Mouse (Mus musculus) CD4-positive, CD25-positive, alpha-beta regulatory T cell, adult 2 months (primary cell): ENCODE measurements around the gene Tada1.

ENCODE experiments used
- DNase-seq: peaks from one replicate; pipeline ENCODE4 v3.0.0-alpha.2; 2012; ENCODE audit warnings: low read depth, low spot score

Tada1 gene

GRCm38 (mm10) chr1:166379013-166379629 is at the start of gene Tada1:
Tada1 (plus strand) TSS chr1:166379097.
- DNase-seq = peak; percentile 97

DNA sequence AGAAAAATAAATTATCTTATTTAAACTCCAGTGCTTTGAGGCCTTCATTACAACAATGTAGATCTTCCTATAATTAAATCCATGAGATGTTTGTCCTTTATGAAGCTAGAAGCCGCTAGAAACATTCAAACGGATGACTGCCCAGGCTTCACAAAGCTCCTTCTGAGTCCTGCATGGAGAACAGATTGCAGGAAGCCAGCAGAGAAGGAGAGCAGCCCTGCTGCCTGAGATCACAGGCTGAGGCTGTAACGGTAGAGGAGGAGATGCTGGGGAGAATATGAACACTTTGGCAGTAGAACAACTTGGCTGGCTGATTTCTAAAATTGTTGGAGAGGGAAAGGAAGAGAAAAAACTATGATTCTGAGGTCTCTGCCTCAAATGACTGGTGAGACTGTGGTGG is 48.1 kb upstream of the Tada1 start:
- no peak for DNase-seq

GRCm38 (mm10) chr1:166339110-166339509 is 39.8 kb upstream of the Tada1 start:
- DNase-seq = no peak

- no peak for DNase-seq
Measured at GRCm38 (mm10) chr1:166342060-166342459, 36.8 kb upstream of the Tada1 start.

DNA sequence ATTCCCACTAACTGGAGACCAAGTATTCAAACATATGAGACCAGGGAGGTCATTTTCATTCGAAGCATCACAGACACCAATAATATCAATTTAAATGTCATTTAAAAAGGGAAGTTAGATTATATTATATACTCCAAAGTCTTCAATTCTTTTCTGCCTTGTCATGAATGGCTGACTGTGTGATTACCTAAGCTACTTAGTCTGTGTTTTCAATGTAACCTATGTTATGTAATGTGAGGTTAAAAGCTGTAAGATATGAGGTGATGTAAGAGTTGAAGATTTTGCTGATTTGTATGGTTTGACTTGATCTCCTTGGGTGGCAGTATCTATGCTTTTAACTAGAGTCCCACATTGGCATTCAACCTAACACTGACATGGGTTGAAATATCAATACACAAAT is 36.4 kb upstream of the Tada1 start:
- no peak for DNase-seq

DNA sequence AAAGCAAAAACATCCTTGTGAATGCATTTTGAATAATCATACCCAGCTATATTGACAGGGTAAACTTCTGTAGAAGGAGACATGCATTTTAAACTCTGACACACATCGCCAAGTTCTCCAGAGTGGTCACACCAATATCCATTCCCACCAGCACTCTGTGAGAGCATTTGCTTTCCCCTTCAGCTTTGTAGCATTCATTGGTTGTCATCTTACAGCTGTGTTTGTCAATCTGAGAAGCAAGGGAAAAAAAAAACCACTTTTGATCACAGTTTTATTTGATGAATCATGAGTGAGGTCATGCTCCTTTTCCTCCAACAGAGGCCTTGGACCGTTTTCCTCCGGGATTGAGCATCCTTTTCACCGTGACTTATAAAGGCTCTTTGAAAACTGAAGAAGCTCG is 35.3 kb upstream of the Tada1 start:
- no peak for DNase-seq

DNA sequence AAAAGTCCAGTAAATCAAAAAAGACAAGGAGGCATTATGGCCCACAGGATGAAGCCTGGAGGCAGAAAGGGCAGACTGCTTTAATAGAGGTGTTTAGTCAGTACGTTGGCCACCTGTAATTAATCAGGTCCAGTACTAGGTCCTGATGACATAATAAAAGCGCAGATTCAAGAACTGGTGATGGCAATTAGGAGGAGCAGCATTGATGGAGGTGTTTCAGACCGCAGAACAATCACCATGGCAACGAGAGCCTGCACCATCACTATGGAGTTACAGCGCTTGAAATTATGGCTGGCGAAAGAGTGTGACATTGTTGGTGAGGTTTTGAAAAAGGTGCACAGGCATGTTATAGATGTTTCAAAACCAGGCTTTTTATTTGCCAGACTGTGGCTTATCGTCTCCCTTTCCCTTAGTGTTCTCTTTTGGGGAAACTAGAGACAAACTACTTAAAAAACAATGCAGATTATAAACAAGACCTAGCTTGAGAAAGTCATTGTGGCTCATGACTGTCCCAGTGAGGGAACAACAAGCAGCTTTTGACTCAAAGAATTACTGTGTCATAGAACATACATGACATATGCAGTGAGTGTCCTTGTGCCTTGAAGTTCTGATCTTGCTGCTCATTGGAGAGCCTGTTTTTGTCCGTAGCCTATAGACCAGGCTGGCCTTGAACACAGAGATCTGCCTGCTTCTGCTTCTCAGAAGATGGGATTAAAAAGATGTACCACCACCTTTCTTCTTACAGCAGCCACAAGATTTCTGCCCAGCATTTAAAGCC is 34.4 kb upstream of the Tada1 start:
- no peak for DNase-seq

DNA sequence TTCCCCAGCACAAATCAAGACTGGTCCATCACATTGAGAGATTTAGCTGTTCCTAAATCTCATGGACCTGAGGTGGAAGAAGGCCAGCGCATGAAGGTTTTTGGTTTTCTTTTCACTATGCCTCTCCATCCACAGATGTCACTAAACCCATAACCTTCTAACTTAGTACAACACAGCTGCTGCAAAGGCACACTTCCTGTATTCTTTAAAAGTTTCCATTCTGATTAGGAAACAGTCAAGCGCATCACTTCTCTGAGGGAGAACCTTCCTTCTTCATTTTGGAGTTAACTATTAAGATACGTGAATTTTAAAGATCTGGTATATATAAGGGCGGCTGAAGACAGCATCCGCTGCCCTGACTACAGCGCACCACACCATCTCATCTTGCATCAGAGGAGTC is 33.3 kb upstream of the Tada1 start:
- no peak for DNase-seq

DNA sequence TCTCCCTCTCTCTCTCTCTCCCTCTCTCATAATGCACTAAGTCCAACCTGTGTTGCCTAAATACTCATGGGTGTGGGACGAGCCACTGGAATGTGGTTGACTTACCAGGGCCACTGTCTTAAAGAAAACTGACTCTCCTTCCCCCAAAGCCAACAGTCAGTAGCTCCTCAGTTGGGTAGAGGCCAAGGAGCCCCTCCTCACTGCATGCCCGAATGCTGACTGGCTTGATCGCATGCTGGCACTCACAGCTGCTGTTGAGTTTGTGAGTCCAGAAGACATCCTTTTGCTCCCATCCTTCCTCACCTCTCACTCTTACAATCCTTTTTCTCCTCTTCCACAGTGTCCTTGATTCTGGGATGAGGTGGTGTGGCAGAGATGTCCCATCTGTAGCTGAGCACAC is 32.0 kb upstream of the Tada1 start:
- no peak for DNase-seq

- no peak for DNase-seq
Measured at GRCm38 (mm10) chr1:166349341-166349740, 29.6 kb upstream of the Tada1 start.

DNA sequence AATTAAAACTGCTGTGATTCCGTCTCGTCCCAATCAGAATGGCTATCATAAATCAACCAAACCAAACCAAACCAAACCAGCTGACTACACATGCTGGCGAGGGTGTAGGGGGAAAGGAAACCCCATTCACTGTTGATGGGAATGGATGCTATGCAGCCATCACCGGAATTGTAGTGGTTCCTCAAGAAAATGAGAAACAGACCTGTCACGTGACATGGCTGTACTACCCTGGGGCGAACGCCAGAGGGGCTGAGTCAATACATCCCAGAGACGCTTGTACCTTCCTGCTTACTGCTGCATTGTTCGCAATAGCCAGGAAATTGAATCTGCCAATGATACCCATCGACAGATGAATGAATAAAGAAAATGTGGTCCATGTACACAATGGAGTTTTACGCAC is 29.1 kb upstream of the Tada1 start:
- DNase-seq = no peak

DNA sequence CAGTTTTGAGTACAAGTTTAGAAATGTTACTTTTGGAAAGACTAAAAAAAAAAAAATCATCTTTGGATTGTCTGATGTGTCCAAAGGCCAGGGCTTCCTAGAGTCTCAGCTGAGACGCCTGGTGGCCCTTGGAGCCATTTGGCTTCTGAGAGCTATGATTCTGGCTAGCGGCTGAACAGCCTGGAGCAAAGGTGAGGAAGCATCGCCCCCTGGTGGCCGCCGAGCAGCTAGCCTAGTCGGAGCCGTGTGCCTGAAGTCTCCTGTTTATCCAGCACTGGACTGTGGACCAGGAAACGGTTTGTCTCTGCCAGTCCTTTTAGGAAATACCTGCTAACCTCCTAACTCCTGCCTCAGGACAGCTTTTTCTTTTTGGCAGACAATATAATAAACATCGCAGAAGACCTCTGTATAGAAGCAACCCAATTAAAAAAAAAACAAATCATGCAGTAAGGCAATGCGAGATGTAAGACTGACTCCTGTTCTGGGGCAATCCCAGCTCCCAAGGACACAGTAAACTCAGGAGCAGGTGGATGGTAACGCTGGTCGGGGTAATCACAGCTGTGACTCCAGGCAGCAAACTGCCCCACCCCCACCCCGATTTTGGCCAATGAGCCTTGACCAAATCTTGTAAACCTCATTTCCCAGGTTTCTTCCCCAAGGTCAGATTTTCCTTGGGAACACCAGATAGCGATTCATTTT is 18.6 kb upstream of the Tada1 start:
- DNase-seq = peak; percentile 89

- DNase-seq = no peak
Measured at GRCm38 (mm10) chr1:166360896-166361295, 18.0 kb upstream of the Tada1 start.

DNA sequence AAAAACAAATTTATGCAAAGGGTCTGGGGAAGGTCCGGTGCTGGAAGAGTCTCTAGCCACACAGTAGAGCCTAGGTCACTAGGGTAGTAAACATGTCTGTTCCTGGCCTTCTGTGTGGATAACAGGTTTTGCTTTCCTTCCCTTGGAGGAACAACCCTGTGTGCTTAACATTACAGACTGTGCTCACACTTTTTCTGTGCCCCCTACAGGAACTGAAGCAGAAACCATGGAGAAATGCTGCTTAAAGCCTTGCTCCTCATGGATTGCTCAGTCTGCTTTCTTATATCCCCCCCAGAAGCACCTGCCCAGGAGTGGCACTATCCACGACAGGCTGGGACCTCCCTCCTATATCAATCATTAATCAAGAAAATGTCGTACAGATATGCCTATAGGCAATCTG is 17.1 kb upstream of the Tada1 start:
- no peak for DNase-seq

DNA sequence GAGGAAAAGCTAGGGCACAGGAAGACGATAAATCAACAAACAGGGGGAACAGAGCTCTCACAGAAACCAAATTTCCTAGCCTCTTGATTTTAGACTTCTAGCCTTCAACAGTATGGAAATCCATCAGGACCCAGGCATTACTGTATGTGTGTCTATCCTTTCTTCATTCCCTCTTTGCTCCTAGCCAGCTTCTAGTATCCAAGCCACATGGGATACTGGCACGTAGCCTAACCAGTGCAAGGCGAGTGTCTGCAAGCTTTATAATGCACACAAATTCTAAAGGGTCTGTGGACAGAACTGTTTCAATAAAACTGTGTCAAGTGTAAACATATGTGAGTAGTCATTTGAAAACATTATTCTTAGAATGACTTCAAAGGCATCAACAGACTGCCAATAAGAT is 16.2 kb upstream of the Tada1 start:
- no peak for DNase-seq

GRCm38 (mm10) chr1:166363122-166363521 is 15.8 kb upstream of the Tada1 start:
- DNase-seq = no peak

GRCm38 (mm10) chr1:166377171-166377570 is 1.7 kb upstream of the Tada1 start:
- no peak for DNase-seq

- no peak for DNase-seq
Measured at GRCm38 (mm10) chr1:166378431-166379012, 375 bp upstream of the Tada1 start.

DNA sequence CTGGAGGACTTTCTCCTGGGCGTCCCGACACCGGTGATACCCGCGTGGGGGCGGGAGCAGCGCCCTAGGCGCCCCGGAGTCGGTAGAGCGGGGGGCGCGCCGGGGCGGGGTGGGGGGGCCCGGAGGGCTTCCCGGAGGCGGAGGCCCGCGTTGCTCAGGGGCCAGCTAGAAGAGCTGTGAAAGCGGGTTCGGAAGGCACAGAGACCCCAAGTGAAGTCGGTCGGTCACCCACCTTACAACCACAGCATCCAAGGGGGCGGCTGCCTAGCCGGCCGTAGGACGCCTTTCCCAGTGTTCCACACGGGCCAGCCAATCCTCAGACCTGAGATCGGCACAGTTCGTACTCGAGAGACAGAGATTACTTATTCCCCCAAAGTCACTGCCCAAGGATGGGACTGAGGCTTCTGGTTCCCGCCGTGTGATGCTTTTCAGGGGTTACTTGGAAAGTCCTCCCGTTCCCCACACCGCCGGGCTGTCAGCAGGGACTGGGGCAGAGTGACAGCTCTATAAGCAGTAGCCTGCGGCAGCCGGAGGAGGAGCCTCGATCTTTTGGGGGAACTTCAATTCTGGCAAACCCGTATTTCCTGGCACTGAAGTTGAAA is 834 bp downstream of the Tada1 start:
- peak; percentile 75 for DNase-seq

DNA sequence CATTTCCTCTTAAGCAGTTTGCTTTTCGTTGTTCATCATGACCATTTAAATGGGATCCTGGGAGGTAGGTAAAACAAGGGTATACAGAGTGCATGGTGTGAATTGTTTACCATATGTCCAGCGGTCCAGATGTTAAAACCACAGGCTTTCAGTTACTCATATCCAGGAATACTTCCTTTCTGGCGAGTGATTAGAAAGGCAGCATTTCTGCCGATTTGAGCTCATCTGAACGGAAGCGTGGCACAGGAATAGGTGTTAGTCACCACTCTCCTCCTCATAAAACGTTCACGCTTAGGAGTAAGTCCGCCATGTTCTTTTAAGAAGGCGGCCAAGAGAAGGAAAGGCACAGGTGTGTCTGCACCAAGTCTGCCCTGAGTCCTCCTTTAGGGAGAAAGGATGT is 2.4 kb downstream of the Tada1 start:
- DNase-seq = no peak

DNA sequence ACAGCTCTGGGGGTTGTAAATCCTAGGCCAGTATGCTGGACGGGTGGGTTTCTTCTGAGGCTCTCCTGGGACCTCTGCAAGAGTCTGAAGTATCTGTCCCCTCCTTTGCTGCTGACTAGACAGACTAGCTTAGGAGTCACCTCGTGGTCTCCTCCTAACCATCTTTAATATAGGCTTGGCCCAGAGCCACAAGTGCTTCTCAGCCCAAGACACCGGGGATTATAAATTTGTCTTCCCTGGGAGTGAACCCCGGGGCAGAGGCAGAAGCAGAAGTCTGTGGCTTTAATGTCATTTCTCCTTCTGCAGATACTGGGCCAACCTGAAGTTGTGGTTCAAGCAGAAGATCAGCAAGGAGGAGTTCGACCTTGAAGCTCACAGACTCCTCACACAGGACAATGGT is 2.9 kb downstream of the Tada1 start:
- DNase-seq = no peak

DNA sequence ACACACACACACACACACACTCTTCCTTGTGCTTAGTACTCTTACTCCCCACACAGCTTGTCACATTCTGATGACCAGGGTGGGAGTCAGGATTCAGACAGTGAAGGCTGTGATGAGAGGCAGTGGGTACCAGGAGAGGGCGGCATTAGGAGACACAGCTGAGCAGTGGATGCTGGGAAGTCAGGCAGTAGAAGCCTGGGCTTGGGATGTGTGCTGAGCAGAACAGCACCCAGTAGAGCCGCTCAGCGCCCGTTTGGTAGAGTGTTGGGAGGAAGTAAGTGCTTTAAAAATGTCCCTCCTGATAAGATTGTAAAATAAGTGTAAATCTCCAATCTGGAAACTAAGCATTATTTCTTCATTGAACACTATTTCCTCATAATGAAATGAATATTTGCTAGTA is 3.7 kb downstream of the Tada1 start:
- DNase-seq = no peak
